Mouse (Mus musculus) hindbrain, embryonic 16.5 days (tissue): ENCODE measurements around the gene Btk. TPM values are rescaled to one million over a fixed set of nuclear protein-coding genes. Genes with fewer than 3 reads are reported as not detected.

Experiments used
- ATAC-seq: fragments of 200-750 bp; cut with Nextera tagmentation; 2 replicates; pipeline ENCODE4 v1.8.0; 2017; ENCODE audit warnings: moderate TSS enrichment, moderate library complexity
- H3K27ac ChIP-seq: fragments of 300-500 bp; sonication (generic); 2 replicates; pipeline ENCODE4 v1.5.1; 2014; ENCODE audit warnings: low read depth, mild to moderate bottlenecking, control low read depth, low read length, moderate library complexity
- H3K27me3 ChIP-seq: fragments of 300-500 bp; sonication (generic); replicated peaks from 2 replicates; pipeline ENCODE4 v1.6.1; 2014; ENCODE audit warnings: low read length; ENCODE audit not compliant: control insufficient read depth, insufficient read depth
- H3K36me3 ChIP-seq: fragments of 300-500 bp; sonication (generic); 2 replicates; pipeline ENCODE4 v1.6.1; 2014; ENCODE audit warnings: mild to moderate bottlenecking, low read length, moderate library complexity, mixed read lengths; ENCODE audit not compliant: control insufficient read depth, insufficient read depth
- H3K4me1 ChIP-seq: fragments of 300-500 bp; sonication (generic); 2 replicates; pipeline ENCODE4 v1.6.1; 2014; ENCODE audit warnings: low read depth, low read length; ENCODE audit not compliant: control insufficient read depth, insufficient read depth
- H3K4me2 ChIP-seq: fragments of 300-500 bp; sonication (generic); 2 replicates; pipeline ENCODE4 v1.6.1; 2014; ENCODE audit warnings: mild to moderate bottlenecking, low read length, control low read depth, moderate library complexity
- H3K4me3 ChIP-seq: fragments of 300-500 bp; sonication (generic); 2 replicates; pipeline ENCODE4 v1.5.1; 2014; ENCODE audit warnings: mild to moderate bottlenecking, low read length, control low read depth, moderate library complexity
- H3K9ac ChIP-seq: fragments of 300-500 bp; sonication (generic); 2 replicates; pipeline ENCODE4 v1.6.1; 2014; ENCODE audit warnings: low read depth, mild to moderate bottlenecking, control low read depth, low read length, moderate library complexity
- H3K9me3 ChIP-seq: fragments of 300-500 bp; sonication (generic); 2 replicates; pipeline ENCODE4 v1.6.1; 2014; ENCODE audit warnings: mild to moderate bottlenecking, low read length, moderate library complexity; ENCODE audit not compliant: control insufficient read depth
- WGBS: fragments of 180-500 bp; shearing (Covaris S2); extraction: QIAGEN DNeasy Blood & Tissue Kit; methylation state at CpG from one replicate; pipeline ENCODE4 v1.1.7; 2014; 5-methylcytosine and 5-hydroxymethylcytosine counted together
- polyA plus RNA-seq: library from polyadenylated mRNA; unstranded; fragments of >200 nt; fragmentation: Nextera tagmentation; extraction: Ambion mirVana; gene quantifications from 2 replicates; pipeline ENCODE4 v1.2.1, GENCODE M21; 2015

The Btk gene
- polyA plus RNA-seq, 1 experiment from 2014 or later = 0.48 TPM

- Histone ChIP-seq H3K9ac (peak within 1 kb of the TSS; percentile 65), H3K27me3 (no peaks in the 10 kb centered on the region), H3K4me2 (peak within 1 kb of the TSS; percentile 66), H3K4me3 (peak within 1 kb of the TSS; percentile 48), H3K9me3 (no peaks in the 10 kb centered on the region), H3K27ac (peak within 1 kb of the TSS; percentile 83), H3K4me1 (peaks cover 6% of the 10 kb centered on the region), H3K36me3 (peaks cover 5% of the 10 kb centered on the region; the same call in 1 of the 2 replicates)
- WGBS = 21% methylated on average over 45 of the region's 45 CpGs
- peak; percentile 99 for ATAC-seq
Observed at GRCm38 (mm10) chrX:134585103-134586002, 2.0 kb upstream of the Btk start, which contains the start of gene Rpl36a. TSS of gene Rpl36a (plus strand) at chrX:134585654.

- Histone ChIP-seq H3K4me2 (no peak overlapping the region), H3K27ac (no peak overlapping the region), H3K4me3 (no peak overlapping the region), H3K9me3 (no peaks in the 10 kb centered on the region), H3K27me3 (no peaks in the 10 kb centered on the region), H3K9ac (no peak overlapping the region), H3K36me3 (no peaks in the 10 kb centered on the region), H3K4me1 (peaks cover 6% of the 10 kb centered on the region)
- no peak for ATAC-seq
- 86% methylated on average over 11 of the region's 11 CpGs for WGBS
Observed at GRCm38 (mm10) chrX:134582270-134582669, 1.1 kb downstream of the Btk start.

GRCm38 (mm10) chrX:134580528-134581305 lies 2.7 kb downstream of the Btk start:
- H3K27ac ChIP-seq = no peak overlapping the region
- no peak for ATAC-seq

GRCm38 (mm10) chrX:134577896-134578295 lies 5.5 kb downstream of the Btk start:
- no peak overlapping the region for H3K4me2 ChIP-seq
- no peak for ATAC-seq
- H3K27me3 ChIP-seq = no peaks in the 10 kb centered on the region
- H3K9me3 ChIP-seq = no peaks in the 10 kb centered on the region
- 87% methylated on average over 4 of the region's 4 CpGs for WGBS
- no peaks in the 10 kb centered on the region for H3K36me3 ChIP-seq
- H3K9ac ChIP-seq = no peak overlapping the region
- no peaks in the 10 kb centered on the region for H3K4me1 ChIP-seq
- no peak overlapping the region for H3K4me3 ChIP-seq
- H3K27ac ChIP-seq = no peak overlapping the region

More at GRCm38 (mm10) chrX:134580528-134581305, 2.7 kb downstream of the Btk start:
- no peak overlapping the region for H3K4me3 ChIP-seq
- no peaks in the 10 kb centered on the region for H3K36me3 ChIP-seq
- no peak overlapping the region for H3K9ac ChIP-seq
- no peaks in the 10 kb centered on the region for H3K4me1 ChIP-seq
- H3K4me2 ChIP-seq = no peak overlapping the region
- H3K27me3 ChIP-seq = no peaks in the 10 kb centered on the region
- H3K9me3 ChIP-seq = no peaks in the 10 kb centered on the region
- 88% methylated on average over 14 of the region's 14 CpGs for WGBS

- 84% methylated on average over 8 of the region's 8 CpGs for WGBS
- H3K4me1 ChIP-seq = no peaks in the 10 kb centered on the region
- no peak overlapping the region for H3K27ac ChIP-seq
- no peak overlapping the region for H3K4me2 ChIP-seq
- H3K4me3 ChIP-seq = no peak overlapping the region
- H3K27me3 ChIP-seq = no peaks in the 10 kb centered on the region
- ATAC-seq = no peak
- H3K9me3 ChIP-seq = no peaks in the 10 kb centered on the region
- no peak overlapping the region for H3K9ac ChIP-seq
- no peaks in the 10 kb centered on the region for H3K36me3 ChIP-seq
Observed at GRCm38 (mm10) chrX:134566536-134567222, 16.7 kb downstream of the Btk start.

- no peaks in the 10 kb centered on the region for H3K27me3 ChIP-seq
Observed at GRCm38 (mm10) chrX:134564326-134564725, 19.0 kb downstream of the Btk start.

GRCm38 (mm10) chrX:134554425-134554824 lies 28.9 kb downstream of the Btk start:
- no peak overlapping the region for H3K27ac ChIP-seq
- H3K4me2 ChIP-seq = no peak overlapping the region
- no peak overlapping the region for H3K4me3 ChIP-seq
- H3K27me3 ChIP-seq = no peaks in the 10 kb centered on the region
- WGBS = 80% methylated on average over 6 of the region's 6 CpGs
- H3K9me3 ChIP-seq = no peaks in the 10 kb centered on the region
- H3K36me3 ChIP-seq = no peaks in the 10 kb centered on the region
- ATAC-seq = no peak
- no peaks in the 10 kb centered on the region for H3K4me1 ChIP-seq
- H3K9ac ChIP-seq = no peak overlapping the region

More at GRCm38 (mm10) chrX:134564326-134564725, 19.0 kb downstream of the Btk start:
- H3K4me2 ChIP-seq = no peak overlapping the region
- no peaks in the 10 kb centered on the region for H3K4me1 ChIP-seq
- no peaks in the 10 kb centered on the region for H3K9me3 ChIP-seq
- H3K36me3 ChIP-seq = no peaks in the 10 kb centered on the region
- WGBS = 95% methylated on average over 4 of the region's 4 CpGs
- no peak for ATAC-seq
- H3K27ac ChIP-seq = no peak overlapping the region
- no peak overlapping the region for H3K4me3 ChIP-seq
- H3K9ac ChIP-seq = no peak overlapping the region

GRCm38 (mm10) chrX:134553326-134553725 lies 30.0 kb downstream of the Btk start:
- no peak overlapping the region for H3K27ac ChIP-seq
- no peak overlapping the region for H3K4me3 ChIP-seq
- H3K9me3 ChIP-seq = no peaks in the 10 kb centered on the region
- H3K4me1 ChIP-seq = no peaks in the 10 kb centered on the region
- no peak overlapping the region for H3K4me2 ChIP-seq
- no peaks in the 10 kb centered on the region for H3K36me3 ChIP-seq
- H3K27me3 ChIP-seq = no peaks in the 10 kb centered on the region
- ATAC-seq = no peak
- 85% methylated on average over 4 of the region's 4 CpGs for WGBS
- H3K9ac ChIP-seq = no peak overlapping the region
